Mouse (Mus musculus) hindbrain, embryonic 14.5 days (tissue): Measurements from ENCODE around the gene Cdc6. TPM values are rescaled to one million over a fixed set of nuclear protein-coding genes. Genes with fewer than 3 reads are reported as not detected.

ENCODE experiments used
- ATAC-seq: fragments of 200-750 bp; cut with Nextera tagmentation; 2 replicates; pipeline ENCODE4 v1.8.0; 2017; ENCODE audit warnings: moderate number of reproducible peaks, mild to moderate bottlenecking, moderate TSS enrichment, moderate library complexity; ENCODE audit not compliant: low FRiP score
- DNase-seq: peaks from one replicate; pipeline ENCODE4 v3.0.0-alpha.2; 2015; ENCODE audit warnings: low spot score
- H3K27ac ChIP-seq: fragments of 300-500 bp; sonication (generic); 2 replicates; pipeline ENCODE4 v1.5.1; 2014; ENCODE audit warnings: mild to moderate bottlenecking, moderate library complexity
- H3K27me3 ChIP-seq: fragments of 300-500 bp; sonication (generic); 2 replicates; pipeline ENCODE4 v1.6.1; 2014; ENCODE audit warnings: mild to moderate bottlenecking, low read length, mixed read lengths; ENCODE audit not compliant: control insufficient read depth, insufficient read depth
- H3K36me3 ChIP-seq: fragments of 300-500 bp; sonication (generic); replicated peaks from 2 replicates; pipeline ENCODE4 v1.6.1; 2014; ENCODE audit not compliant: control insufficient read depth, insufficient read depth
- H3K4me1 ChIP-seq: fragments of 300-500 bp; sonication (generic); replicated peaks from 2 replicates; pipeline ENCODE4 v1.6.1; 2014; ENCODE audit warnings: antibody characterized with exemption, low read length, mixed read lengths; ENCODE audit not compliant: control insufficient read depth, insufficient read depth
- H3K4me2 ChIP-seq: fragments of 300-500 bp; sonication (generic); replicated peaks from 2 replicates; pipeline ENCODE4 v1.6.1; 2014; ENCODE audit warnings: mild to moderate bottlenecking, moderate library complexity
- H3K4me3 ChIP-seq: fragments of 300-500 bp; sonication (generic); replicated peaks from 2 replicates; pipeline ENCODE4 v1.5.1; 2014; ENCODE audit warnings: mild to moderate bottlenecking, low read length
- H3K9ac ChIP-seq: fragments of 300-500 bp; sonication (generic); 2 replicates; pipeline ENCODE4 v1.6.1; 2014
- H3K9me3 ChIP-seq: fragments of 300-500 bp; sonication (generic); 2 replicates; pipeline ENCODE4 v1.6.1; 2016; ENCODE audit warnings: low read length; ENCODE audit not compliant: control insufficient read depth
- WGBS: fragments of 180-500 bp; shearing (Covaris S2); extraction: QIAGEN DNeasy Blood & Tissue Kit; methylation state at CpG from one replicate; pipeline ENCODE4 v1.1.7; 2014; 5-methylcytosine and 5-hydroxymethylcytosine counted together
- polyA plus RNA-seq: library from polyadenylated mRNA; unstranded; fragments of >200 nt; fragmentation: Nextera tagmentation; extraction: Ambion mirVana; gene quantifications from 2 replicates; pipeline ENCODE4 v1.2.1, GENCODE M21; 2014

Cdc6 gene
- polyA plus RNA-seq, 1 experiment from 2014 or later = 4.3 TPM

DNA sequence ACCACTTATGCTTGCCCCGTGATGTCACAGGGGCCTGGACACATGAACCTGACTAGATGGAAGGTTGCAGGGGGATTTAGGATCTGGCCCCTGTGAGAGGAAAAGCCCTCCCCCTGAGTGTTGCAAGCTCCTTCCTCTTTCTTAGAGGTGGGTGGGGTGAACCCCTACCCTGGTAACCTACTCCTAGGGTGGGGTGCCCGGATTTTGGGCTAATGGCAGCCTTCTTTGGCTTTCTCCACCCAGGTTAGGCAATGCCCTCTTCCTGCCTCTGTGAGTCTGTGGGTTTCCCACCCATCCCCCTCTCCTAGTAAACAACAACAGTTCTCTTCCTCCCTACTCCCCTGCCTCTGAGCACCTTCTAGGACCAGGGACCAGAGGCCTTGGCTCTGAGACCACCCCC is 45.1 kb downstream of the Cdc6 start:
- Histone ChIP-seq H3K27me3 (no peaks in the 10 kb centered on the region), H3K27ac (no peak overlapping the region), H3K4me2 (no peak overlapping the region), H3K9ac (no peak overlapping the region), H3K4me1 (peaks cover 29% of the 10 kb centered on the region), H3K36me3 (peaks cover 4% of the 10 kb centered on the region; the same call in 1 of the 2 replicates), H3K4me3 (no peak overlapping the region), H3K9me3 (no peaks in the 10 kb centered on the region)
- WGBS = 71% methylated on average over 2 of the region's 2 CpGs
- no peak for DNase-seq
- no peak for ATAC-seq

DNA sequence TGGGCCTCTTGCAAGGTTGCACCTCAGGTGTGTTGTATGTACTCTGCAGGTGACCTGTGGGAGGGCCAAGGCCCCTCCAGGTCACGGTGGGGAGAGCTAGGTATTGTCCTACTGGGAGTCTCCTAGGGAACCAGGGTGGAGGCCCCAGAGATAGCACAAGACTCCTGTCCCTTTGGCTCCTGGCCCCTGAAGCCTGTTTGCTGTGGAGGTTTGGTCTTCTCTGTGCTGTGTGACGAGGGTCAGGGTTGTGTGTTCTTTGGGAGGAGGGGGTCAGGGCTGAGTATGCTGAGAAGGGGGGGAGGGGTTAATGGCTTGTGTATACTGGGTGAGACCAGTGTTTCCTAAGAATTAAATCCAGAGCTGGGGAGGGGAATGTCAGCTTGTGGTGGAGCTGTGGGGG is 45.8 kb downstream of the Cdc6 start:
- H3K4me1 ChIP-seq = peaks cover 29% of the 10 kb centered on the region
- 6% methylated on average over 2 of the region's 2 CpGs for WGBS
- no peaks in the 10 kb centered on the region for H3K9me3 ChIP-seq
- H3K27ac ChIP-seq = no peak overlapping the region
- no peak overlapping the region for H3K4me3 ChIP-seq
- H3K4me2 ChIP-seq = no peak overlapping the region
- H3K36me3 ChIP-seq = peaks cover 4% of the 10 kb centered on the region; the same call in 1 of the 2 replicates
- H3K9ac ChIP-seq = no peak overlapping the region
- ATAC-seq (no peak), DNase-seq (no peak)
- no peaks in the 10 kb centered on the region for H3K27me3 ChIP-seq

DNA sequence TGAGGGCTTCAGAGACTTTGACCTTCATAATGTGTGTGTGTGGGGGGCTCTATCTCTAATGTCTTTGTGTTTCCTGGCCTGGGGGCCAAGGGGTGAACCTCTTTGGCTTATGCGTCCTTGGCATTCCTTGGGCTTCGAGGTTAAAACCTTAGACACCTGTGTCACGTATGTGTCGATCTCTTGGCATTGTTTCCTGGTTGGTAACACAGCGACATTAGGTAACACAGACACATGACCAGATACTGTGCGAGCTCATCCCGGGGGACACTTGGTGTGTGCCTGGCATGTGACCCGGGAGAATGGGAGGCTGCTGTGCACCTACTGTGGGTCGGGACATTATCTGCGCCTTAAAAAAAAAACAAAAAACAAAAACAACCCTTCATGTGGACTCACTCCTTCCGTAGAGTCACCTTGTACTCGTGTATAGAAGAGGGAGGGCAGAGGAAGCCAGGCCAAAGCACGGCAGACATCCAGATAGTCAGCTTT is 46.3 kb downstream of the Cdc6 start:
- Histone ChIP-seq H3K27ac (peak overlapping the region; percentile 29; the same call in 1 of the 2 replicates), H3K4me1 (peaks cover 29% of the 10 kb centered on the region), H3K9ac (no peak overlapping the region), H3K4me3 (no peak overlapping the region), H3K4me2 (peak overlapping the region; percentile 20; the same call in 1 of the 2 replicates), H3K9me3 (no peaks in the 10 kb centered on the region), H3K36me3 (peaks cover 4% of the 10 kb centered on the region; the same call in 1 of the 2 replicates), H3K27me3 (no peaks in the 10 kb centered on the region)
- DNase-seq (no peak), ATAC-seq (no peak)
- WGBS = 31% methylated on average over 13 of the region's 13 CpGs

DNA sequence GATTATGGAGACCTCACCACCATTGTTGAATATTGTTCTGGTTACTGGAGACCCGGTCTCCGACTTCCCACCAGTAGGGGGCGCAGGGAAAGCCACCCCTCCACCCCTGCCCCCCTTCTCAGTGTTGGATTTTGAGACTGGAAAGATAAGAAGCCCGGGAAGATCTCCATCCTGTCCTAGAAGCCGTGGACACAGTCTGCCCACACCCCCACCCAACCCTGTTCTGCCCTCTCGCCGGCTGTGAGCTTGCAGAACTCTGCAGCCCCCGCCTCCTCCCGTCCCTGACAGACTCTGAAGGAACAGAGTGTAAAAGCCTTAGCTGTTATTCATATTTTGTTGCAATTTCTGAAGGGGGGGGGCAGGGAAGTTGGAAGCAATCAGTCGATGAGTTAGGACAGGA is 46.8 kb downstream of the Cdc6 start:
- no peak overlapping the region for H3K4me3 ChIP-seq
- H3K9ac ChIP-seq = peak overlapping the region; percentile 22; the same call in 1 of the 2 replicates
- peaks cover 34% of the 10 kb centered on the region for H3K4me1 ChIP-seq
- H3K9me3 ChIP-seq = no peaks in the 10 kb centered on the region
- WGBS = 4% methylated on average over 10 of the region's 10 CpGs
- H3K36me3 ChIP-seq = peaks cover 4% of the 10 kb centered on the region; the same call in 1 of the 2 replicates
- DNase-seq (peak; percentile 70), ATAC-seq (0 out of 2 replicates have a peak, but pooled peaks have one; percentile 9)
- peak overlapping the region; percentile 68 for H3K27ac ChIP-seq
- no peaks in the 10 kb centered on the region for H3K27me3 ChIP-seq
- peak overlapping the region; percentile 20 for H3K4me2 ChIP-seq

DNA sequence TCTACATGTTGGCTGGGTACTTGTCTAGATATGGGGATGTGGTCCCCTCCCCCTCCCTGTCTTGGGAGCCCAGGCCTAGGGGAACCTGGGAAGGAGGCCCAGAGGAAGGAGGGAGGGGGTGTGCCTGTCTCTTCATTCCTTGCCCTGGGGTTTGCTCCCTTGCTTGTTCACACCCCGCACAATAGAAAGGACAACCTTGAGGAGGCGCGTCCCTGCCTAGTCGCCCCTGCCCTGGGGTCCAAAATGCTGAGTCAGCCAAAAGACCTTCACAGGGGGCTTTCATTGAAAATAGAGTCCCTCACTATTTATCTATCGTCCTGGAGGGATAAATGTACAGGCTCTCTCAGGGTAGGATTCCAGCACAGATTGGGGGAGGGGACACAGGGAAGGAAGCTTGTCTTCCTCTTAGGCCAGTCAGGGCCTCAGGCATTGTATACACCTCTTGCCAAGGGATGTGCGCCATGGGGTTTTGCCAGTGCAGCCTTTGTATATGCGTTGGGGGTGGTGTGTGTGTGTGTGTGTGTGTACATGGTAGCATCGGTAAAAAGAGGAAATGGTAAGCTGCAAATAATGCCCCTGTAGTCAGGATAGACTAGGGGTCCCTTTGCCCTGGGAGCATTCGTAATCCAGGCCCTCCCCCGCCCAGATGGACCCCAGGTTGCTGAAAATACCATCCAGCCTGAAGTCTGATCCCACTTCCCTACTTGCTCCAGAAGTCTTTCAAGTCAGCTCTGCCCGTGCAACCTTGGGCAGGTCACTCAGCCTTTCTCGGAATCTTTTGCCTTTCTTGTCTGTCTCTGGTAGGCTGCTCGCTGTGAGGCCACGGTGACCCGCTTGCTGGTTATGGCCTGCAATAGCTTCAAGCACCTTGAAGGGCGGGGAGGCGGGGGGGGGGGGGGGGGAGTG is 47.5 kb downstream of the Cdc6 start:
- no peak for ATAC-seq
- peak overlapping the region; percentile 20 for H3K4me2 ChIP-seq
- H3K27ac ChIP-seq = peak overlapping the region; percentile 68
- peak overlapping the region; percentile 22 for H3K9ac ChIP-seq
- no peaks in the 10 kb centered on the region for H3K9me3 ChIP-seq
- H3K4me3 ChIP-seq = no peak overlapping the region
- no peaks in the 10 kb centered on the region for H3K27me3 ChIP-seq
- 14% methylated on average over 15 of the region's 17 CpGs for WGBS
- DNase-seq = no peak
- peaks cover 4% of the 10 kb centered on the region; the same call in 1 of the 2 replicates for H3K36me3 ChIP-seq
- peaks cover 40% of the 10 kb centered on the region for H3K4me1 ChIP-seq

DNA sequence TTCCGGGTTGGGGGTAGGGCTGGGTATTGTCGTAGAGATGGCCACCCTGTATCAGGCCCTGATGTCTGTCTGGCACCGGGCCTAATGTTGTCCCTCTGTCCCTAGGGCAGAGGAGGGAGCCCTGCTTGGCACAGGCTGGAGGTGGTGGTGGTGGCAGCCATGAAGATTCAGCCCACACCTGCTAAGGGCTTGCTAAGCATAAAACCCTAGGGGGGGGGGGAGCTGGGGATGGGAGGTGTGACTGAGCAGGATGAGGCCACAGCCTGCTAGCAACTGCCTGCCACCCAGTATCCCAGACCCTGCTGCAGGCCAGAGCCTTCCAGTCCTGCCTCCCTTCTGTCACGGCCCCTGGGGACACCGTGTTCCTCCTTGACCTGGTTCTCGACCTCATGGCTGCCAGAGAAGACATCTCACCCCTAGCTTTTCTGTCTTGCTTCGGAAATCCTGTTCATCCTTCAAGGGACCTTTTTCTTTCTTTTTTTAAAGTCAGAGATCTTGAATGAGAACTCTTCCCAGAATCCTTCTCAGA is 48.2 kb downstream of the Cdc6 start:
- DNase-seq (no peak), ATAC-seq (no peak)
- no peaks in the 10 kb centered on the region for H3K36me3 ChIP-seq
- no peak overlapping the region for H3K4me3 ChIP-seq
- WGBS = 52% methylated on average over 5 of the region's 7 CpGs
- peak overlapping the region; percentile 68; the same call in 1 of the 2 replicates for H3K27ac ChIP-seq
- no peaks in the 10 kb centered on the region for H3K9me3 ChIP-seq
- no peaks in the 10 kb centered on the region for H3K27me3 ChIP-seq
- H3K4me1 ChIP-seq = peaks cover 43% of the 10 kb centered on the region
- no peak overlapping the region for H3K9ac ChIP-seq
- H3K4me2 ChIP-seq = no peak overlapping the region

DNA sequence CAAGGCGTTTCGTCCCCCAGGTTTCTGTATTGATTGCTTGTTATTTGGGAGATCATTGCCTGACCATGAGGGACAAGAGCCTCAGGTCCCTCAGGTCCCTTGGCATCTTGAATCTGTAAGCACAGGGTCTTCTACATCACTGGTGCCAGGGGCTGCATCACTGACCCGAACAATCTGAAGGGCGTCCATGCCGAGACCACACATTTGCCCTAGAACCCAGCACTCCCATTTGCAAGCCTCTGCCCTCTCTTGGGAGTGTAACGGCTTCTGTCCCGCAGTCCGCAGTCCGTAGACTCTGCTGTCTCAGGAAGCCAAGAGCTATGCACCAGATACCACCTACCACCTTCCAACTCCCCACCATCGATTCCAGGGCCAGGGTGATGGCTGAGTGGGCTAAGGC is 48.7 kb downstream of the Cdc6 start:
- no peak overlapping the region for H3K27ac ChIP-seq
- no peak for ATAC-seq
- no peaks in the 10 kb centered on the region for H3K9me3 ChIP-seq
- no peak for DNase-seq
- H3K4me2 ChIP-seq = no peak overlapping the region
- 79% methylated on average over 10 of the region's 10 CpGs for WGBS
- H3K36me3 ChIP-seq = no peaks in the 10 kb centered on the region
- no peak overlapping the region for H3K9ac ChIP-seq
- H3K4me3 ChIP-seq = no peak overlapping the region
- H3K27me3 ChIP-seq = no peaks in the 10 kb centered on the region
- peaks cover 44% of the 10 kb centered on the region for H3K4me1 ChIP-seq

DNA sequence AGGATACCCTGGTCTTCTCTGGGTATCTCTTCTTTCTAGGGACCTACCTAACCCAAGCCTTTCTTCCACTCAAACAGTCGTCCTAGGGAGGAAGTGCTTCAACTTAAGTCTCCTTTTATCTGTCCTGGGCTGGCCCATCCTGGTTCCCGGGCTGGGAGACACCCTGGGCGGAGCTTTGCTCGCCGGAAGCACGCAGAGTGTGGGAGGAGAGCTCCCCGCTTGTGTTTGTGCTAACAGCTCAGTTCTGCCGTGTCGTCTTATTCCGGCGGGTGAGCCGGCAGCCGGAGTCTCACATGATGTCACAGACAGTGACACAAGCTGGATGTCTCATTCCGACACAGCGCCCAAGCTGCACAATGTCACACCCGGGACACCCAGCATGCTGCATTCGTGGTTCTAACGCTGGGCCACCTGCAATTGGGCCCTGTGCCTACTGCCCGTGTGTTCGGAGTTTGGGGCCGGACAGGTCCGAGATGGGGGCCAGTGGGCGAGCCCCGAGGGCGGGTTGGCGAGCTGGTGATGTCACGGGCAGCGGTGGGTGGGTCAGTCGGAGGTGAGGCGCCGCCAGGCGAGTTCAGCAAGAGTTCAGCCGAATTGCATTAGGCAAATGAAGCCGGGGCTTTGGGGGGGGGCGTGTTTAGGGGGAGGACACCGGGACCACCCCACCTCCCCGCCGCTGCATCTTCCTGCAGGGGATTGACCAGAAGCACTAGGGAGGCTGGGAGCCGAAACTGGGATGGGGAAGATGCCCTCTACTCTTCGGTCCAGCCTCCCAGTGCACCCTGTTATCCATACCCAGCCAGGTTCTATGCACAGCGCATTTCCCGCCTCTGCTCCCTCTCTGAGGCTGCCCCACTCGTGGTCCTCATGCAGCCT is 52.1 kb downstream of the Cdc6 start:
- Histone ChIP-seq H3K27me3 (no peaks in the 10 kb centered on the region), H3K4me3 (peak overlapping the region; percentile 59), H3K4me2 (peak overlapping the region; percentile 98), H3K36me3 (no peaks in the 10 kb centered on the region), H3K27ac (peak overlapping the region; percentile 90), H3K9ac (peak overlapping the region; percentile 69), H3K9me3 (no peaks in the 10 kb centered on the region), H3K4me1 (peaks cover 61% of the 10 kb centered on the region)
- DNase-seq (peak; percentile 70), ATAC-seq (peak; percentile 22; the same call in 1 of the 2 replicates)
- WGBS = under 1% methylated on average over 42 of the region's 43 CpGs
